Mouse (Mus musculus) testis, adult 10 weeks (tissue): ENCODE data around the gene 1700018G05Rik. TPM values are rescaled to one million over a fixed set of nuclear protein-coding genes. Genes with fewer than 3 reads are reported as not detected.

Source experiments
- polyA plus RNA-seq: library from polyadenylated mRNA; stranded (reverse); fragments of 350-450 nt; fragmentation: Illumina TruSeq; extraction: RNeasy Lipid Tissue Mini Kit (QIAGEN cat#74804); gene quantifications from one replicate; pipeline ENCODE4 v1.2.3, GENCODE M21; 2014; ENCODE audit warnings: low read depth, low replicate concordance

1700018G05Rik gene
- not detected for polyA plus RNA-seq

DNA sequence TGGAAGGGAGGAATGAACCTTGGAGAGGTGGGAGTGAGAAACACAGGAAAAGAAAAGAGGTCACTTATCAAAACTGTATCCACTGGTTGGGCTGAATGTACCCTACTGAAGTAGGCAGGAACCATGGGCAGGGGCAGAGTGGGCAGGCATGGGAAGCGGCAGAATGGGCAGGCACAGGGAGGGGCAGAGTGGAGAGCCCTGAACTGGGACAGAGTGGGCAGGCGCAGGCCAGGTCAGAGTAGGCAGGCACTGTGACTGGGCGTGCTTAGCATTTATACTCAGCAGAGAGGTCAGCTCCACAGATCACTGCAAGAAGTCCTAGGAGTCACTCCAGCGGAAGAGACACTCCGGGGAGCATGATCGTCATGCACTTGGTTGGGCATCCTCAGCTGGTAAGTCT, at the start of gene 1700018G05Rik:
1700018G05Rik (plus strand) TSS at position 301 of the 400 bp plus-strand sequence.

GRCm38 (mm10) chrX:102908587-102908986, 19.6 kb upstream of the 1700018G05Rik start, which contains the start of the genes Dmrtc1a and 1700011M02Rik:
Dmrtc1a (minus strand) TSS chrX:102908687.
1700011M02Rik (plus strand) TSS chrX:102908905.

Other genes starting within 250 kb of the 1700018G05Rik start
- not detected for gene Gm3880, start 241.4 kb upstream of the 1700018G05Rik start, polyA plus RNA-seq
- gene Gm9112, start 220.7 kb upstream of the 1700018G05Rik start, polyA plus RNA-seq: 9.7 TPM
- 20.9 TPM for gene Dmrtc1b, start 220.5 kb upstream of the 1700018G05Rik start, polyA plus RNA-seq
- not detected for gene Dmrtc1c1, start 125.4 kb upstream of the 1700018G05Rik start, polyA plus RNA-seq
- gene Dmrtc1c2, start 73.8 kb upstream of the 1700018G05Rik start, polyA plus RNA-seq: 1.9 TPM
- 2.1 TPM for gene 1700031F05Rik, start 60.4 kb upstream of the 1700018G05Rik start, polyA plus RNA-seq
- gene Dmrtc1a, start 19.7 kb upstream of the 1700018G05Rik start, polyA plus RNA-seq: 56.5 TPM
- gene 1700011M02Rik, start 19.5 kb upstream of the 1700018G05Rik start, polyA plus RNA-seq: 15.3 TPM